Mouse (Mus musculus): ENCODE results near the gene Fam136a.

- TF ChIP-seq TAL1 (IDR thresholded peaks at IDR 0.05; ENCODE audit: low read length), result no peak
- no peak for TF ChIP-seq GATA1 (IDR thresholded peaks at IDR 0.05; ENCODE audit: low read length)
Measured at GRCm38 (mm10) chr6:86349257-86349656, 16.2 kb upstream of the Fam136a start.
